Mouse (Mus musculus) cortical plate, adult 2 months (tissue): ENCODE measurements around the gene Ak4.

Experiments
- CTCF ChIP-seq: fragments of 200-500 bp; IDR thresholded peaks from 2 replicates; pipeline ENCODE4 v1.5.1; 2011; ENCODE audit warnings: mild to moderate bottlenecking, control low read depth, low read length; ENCODE audit not compliant: insufficient read depth; ENCODE audit errors: extremely low read depth
- POLR2A ChIP-seq: fragments of 200-500 bp; IDR thresholded peaks from 2 replicates; pipeline ENCODE4 v1.6.1; 2011; ENCODE audit warnings: mild to moderate bottlenecking, low read length, control low read depth; ENCODE audit not compliant: insufficient read depth; ENCODE audit errors: extremely low read depth

- TF ChIP-seq CTCF: no peak
- TF ChIP-seq POLR2A: no peak
These were observed 20.8 kb downstream of the Ak4 start for GRCm38 (mm10) chr4:101439738-101440389.
